Mouse (Mus musculus): Measurements from ENCODE around the gene Ppp1r2. TPM values are rescaled to one million over a fixed set of nuclear protein-coding genes. Genes with fewer than 3 reads are reported as not detected.

The Ppp1r2 gene
- polyA plus RNA-seq, 1 experiment from 2014 or later, result 36.8 TPM

- Histone ChIP-seq H3K4me2 (ENCODE audit: low read depth, low read length) (no peak overlapping the region), H3K27ac (ENCODE audit: low read depth) (no peak overlapping the region), H3K27me3 (ENCODE audit: insufficient read depth, low read length) (no peaks in the 10 kb centered on the region), H3K4me1 (ENCODE audit: insufficient read depth) (peaks cover 12% of the 10 kb centered on the region; the same call in 1 of the 2 replicates), H3K9ac (replicated peaks) (no peak overlapping the region), H3K36me3 (replicated peaks; ENCODE audit: insufficient read depth, low read length) (no peaks in the 10 kb centered on the region), H3K4me3 (ENCODE audit: low read depth, low read length) (no peak overlapping the region), H3K9me3 (ENCODE audit: low read length) (no peaks in the 10 kb centered on the region)
- WGBS (ENCODE audit: insufficient replicate concordance), result 70% methylated on average over 2 of the region's 2 CpGs
- TF ChIP-seq CTCF (IDR thresholded peaks at IDR 0.05; ENCODE audit: low read depth), result no peak
- no peak for TF ChIP-seq EP300 (IDR thresholded peaks at IDR 0.05; ENCODE audit: low read depth)
- DNase-seq (no peak), ATAC-seq (no peak)
These were observed 6.9 kb upstream of the Ppp1r2 start for GRCm38 (mm10) chr16:31281981-31282380.

GRCm38 (mm10) chr16:31280176-31280575 is 5.1 kb upstream of the Ppp1r2 start:
- TF ChIP-seq EP300 (IDR thresholded peaks at IDR 0.05; ENCODE audit: low read depth) (no peak), CTCF (IDR thresholded peaks at IDR 0.05; ENCODE audit: low read depth) (no peak)
- no peak overlapping the region for H3K4me2 ChIP-seq (ENCODE audit: low read depth, low read length)
- ATAC-seq, result no peak
- no peaks in the 10 kb centered on the region for H3K36me3 ChIP-seq (replicated peaks; ENCODE audit: insufficient read depth, low read length)
- H3K9ac ChIP-seq (replicated peaks), result no peak overlapping the region
- no peak overlapping the region for H3K4me3 ChIP-seq (ENCODE audit: low read depth, low read length)
- no peaks in the 10 kb centered on the region for H3K9me3 ChIP-seq (ENCODE audit: low read length)
- peaks cover 12% of the 10 kb centered on the region for H3K4me1 ChIP-seq (ENCODE audit: insufficient read depth)
- no peak overlapping the region for H3K27ac ChIP-seq (ENCODE audit: low read depth)
- H3K27me3 ChIP-seq (ENCODE audit: insufficient read depth, low read length), result no peaks in the 10 kb centered on the region
- 82% methylated on average over 4 of the region's 4 CpGs for WGBS (ENCODE audit: insufficient replicate concordance)
- no peak for DNase-seq

- Histone ChIP-seq H3K9me3 (ENCODE audit: low read length) (no peaks in the 10 kb centered on the region), H3K4me2 (ENCODE audit: low read depth, low read length) (no peak overlapping the region), H3K36me3 (replicated peaks; ENCODE audit: insufficient read depth, low read length) (no peaks in the 10 kb centered on the region), H3K9ac (replicated peaks) (no peak overlapping the region), H3K4me1 (ENCODE audit: insufficient read depth) (peaks cover 15% of the 10 kb centered on the region), H3K27ac (ENCODE audit: low read depth) (no peak overlapping the region), H3K4me3 (ENCODE audit: low read depth, low read length) (no peak overlapping the region), H3K27me3 (ENCODE audit: insufficient read depth, low read length) (no peaks in the 10 kb centered on the region)
- TF ChIP-seq CTCF (IDR thresholded peaks at IDR 0.05; ENCODE audit: low read depth), result no peak
- no peak for TF ChIP-seq EP300 (IDR thresholded peaks at IDR 0.05; ENCODE audit: low read depth)
- no peak for ATAC-seq
- no peak for DNase-seq
- WGBS (ENCODE audit: insufficient replicate concordance), result 75% methylated on average over 6 of the region's 6 CpGs
These were observed 3.5 kb upstream of the Ppp1r2 start for GRCm38 (mm10) chr16:31278581-31278980.

DNA sequence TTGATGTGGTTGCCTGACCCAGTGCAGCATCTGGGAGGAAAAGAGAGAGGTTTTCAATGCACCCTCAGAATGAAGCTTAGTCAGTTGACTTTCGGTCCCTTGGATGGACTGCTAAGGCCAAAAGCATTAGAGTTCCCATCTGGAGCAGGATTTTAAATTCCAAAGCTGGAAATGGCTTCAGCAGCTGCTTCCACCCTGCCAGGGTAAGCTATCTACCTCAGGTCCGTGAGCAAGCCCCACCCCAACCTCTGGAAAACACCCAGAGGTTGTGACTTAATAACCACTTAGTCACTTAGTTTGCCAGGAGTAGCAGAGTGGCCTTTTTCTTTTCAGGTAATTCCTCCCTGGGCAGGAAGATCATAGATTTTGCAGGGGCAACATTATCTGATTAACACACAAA is 3.0 kb upstream of the Ppp1r2 start:
- Histone ChIP-seq H3K27ac (ENCODE audit: low read depth) (no peak overlapping the region), H3K4me2 (ENCODE audit: low read depth, low read length) (no peak overlapping the region), H3K36me3 (replicated peaks; ENCODE audit: insufficient read depth, low read length) (no peaks in the 10 kb centered on the region), H3K9me3 (ENCODE audit: low read length) (no peaks in the 10 kb centered on the region), H3K4me1 (ENCODE audit: insufficient read depth) (peaks cover 20% of the 10 kb centered on the region), H3K27me3 (ENCODE audit: insufficient read depth, low read length) (no peaks in the 10 kb centered on the region), H3K4me3 (ENCODE audit: low read depth, low read length) (no peak overlapping the region), H3K9ac (replicated peaks) (no peak overlapping the region)
- no peak for TF ChIP-seq EP300 (IDR thresholded peaks at IDR 0.05; ENCODE audit: low read depth)
- no peak for TF ChIP-seq CTCF (IDR thresholded peaks at IDR 0.05; ENCODE audit: low read depth)
- 56% methylated on average over 2 of the region's 2 CpGs for WGBS (ENCODE audit: insufficient replicate concordance)
- DNase-seq (no peak), ATAC-seq (no peak)

DNA sequence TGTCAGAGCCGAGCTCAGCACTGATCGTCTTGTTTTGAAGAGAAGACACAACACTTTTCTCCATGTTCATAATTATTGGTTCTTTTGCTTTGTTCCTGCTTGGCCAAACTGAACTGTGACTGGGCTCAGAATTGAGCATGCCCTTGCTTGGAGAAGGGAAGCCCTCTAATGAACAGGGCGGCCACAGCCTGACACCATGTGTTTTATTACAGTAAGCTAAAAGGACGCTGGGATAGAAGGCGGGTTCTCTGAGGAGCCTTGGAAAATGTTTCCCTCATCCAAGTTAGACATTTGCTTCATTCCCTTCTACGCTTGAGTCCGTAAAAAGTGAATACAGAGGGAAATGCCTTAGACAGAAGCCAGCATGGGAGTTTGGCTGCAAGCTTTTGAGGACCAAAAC is 1.9 kb upstream of the Ppp1r2 start:
- ATAC-seq, result no peak
- Histone ChIP-seq H3K4me3 (ENCODE audit: low read depth, low read length) (no peak overlapping the region), H3K27me3 (ENCODE audit: insufficient read depth, low read length) (no peaks in the 10 kb centered on the region)

DNA sequence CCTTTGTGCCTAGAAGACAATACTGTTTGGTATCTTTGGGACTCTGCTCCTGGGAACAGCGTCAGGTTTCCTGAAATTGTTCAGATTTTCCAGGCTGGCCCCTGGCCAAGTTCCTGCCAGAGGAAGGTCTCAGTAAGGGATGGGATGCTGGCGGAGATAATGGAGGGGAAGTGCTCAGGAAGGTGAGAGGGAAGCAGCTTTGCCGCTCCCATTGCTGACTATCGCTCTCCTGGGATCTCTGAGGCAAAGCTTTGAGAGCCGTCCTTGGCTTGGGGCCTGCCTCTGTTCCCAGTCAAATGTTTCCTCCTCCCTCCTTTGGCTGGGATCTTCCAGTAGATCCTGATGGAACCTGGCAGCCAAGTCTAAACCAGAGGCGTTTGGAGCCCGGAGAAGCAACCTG is 1.5 kb upstream of the Ppp1r2 start:
- DNase-seq (peak; percentile 50), ATAC-seq (no peak)
- no peak overlapping the region for H3K9ac ChIP-seq (replicated peaks)
- TF ChIP-seq CTCF (IDR thresholded peaks at IDR 0.05; ENCODE audit: low read depth) (no peak), EP300 (IDR thresholded peaks at IDR 0.05; ENCODE audit: low read depth) (peak; percentile 65; the same call in 1 of the 2 replicates)
- no peak overlapping the region for H3K4me3 ChIP-seq (ENCODE audit: low read depth, low read length)
- H3K4me1 ChIP-seq (ENCODE audit: insufficient read depth), result peaks cover 32% of the 10 kb centered on the region
- 0 out of 2 replicates have a peak, but pooled peaks cover 3% of the 10 kb centered on the region for H3K36me3 ChIP-seq (replicated peaks; ENCODE audit: insufficient read depth, low read length)
- 52% methylated on average over 7 of the region's 7 CpGs for WGBS (ENCODE audit: insufficient replicate concordance)
- no peaks in the 10 kb centered on the region for H3K27me3 ChIP-seq (ENCODE audit: insufficient read depth, low read length)
- H3K9me3 ChIP-seq (ENCODE audit: low read length), result no peaks in the 10 kb centered on the region
- H3K27ac ChIP-seq (ENCODE audit: low read depth), result peak overlapping the region; percentile 52; the same call in 1 of the 2 replicates
- no peak overlapping the region for H3K4me2 ChIP-seq (ENCODE audit: low read depth, low read length)

More for the DNA sequence above, 1.9 kb upstream of the Ppp1r2 start:
- 72% methylated on average over 7 of the region's 7 CpGs for WGBS (ENCODE audit: insufficient replicate concordance)
- no peak for DNase-seq
- Histone ChIP-seq H3K9me3 (ENCODE audit: low read length) (no peaks in the 10 kb centered on the region), H3K9ac (replicated peaks) (no peak overlapping the region), H3K36me3 (replicated peaks; ENCODE audit: insufficient read depth, low read length) (0 out of 2 replicates have a peak, but pooled peaks cover 3% of the 10 kb centered on the region), H3K4me2 (ENCODE audit: low read depth, low read length) (no peak overlapping the region), H3K4me1 (ENCODE audit: insufficient read depth) (peaks cover 30% of the 10 kb centered on the region), H3K27ac (ENCODE audit: low read depth) (peak overlapping the region; percentile 52; the same call in 1 of the 2 replicates)
- TF ChIP-seq EP300 (IDR thresholded peaks at IDR 0.05; ENCODE audit: low read depth) (no peak), CTCF (IDR thresholded peaks at IDR 0.05; ENCODE audit: low read depth) (no peak)

All from liver, postnatal 0 days (tissue).